Mouse (Mus musculus) liver, embryonic 14.5 days (tissue): ENCODE measurements at regions not wholly inside any gene's neighbourhood (a gene's known extent, or its start where the extent isn't known, plus 50 kb on each side); places are given as distances from the start of the nearest gene placed in this dataset.

Source experiments
- CTCF ChIP-seq: IDR thresholded peaks from 2 replicates; pipeline ENCODE4 v1.5.1; 2016; ENCODE audit warnings: antibody characterized with exemption, low read depth, control low read depth
- EP300 ChIP-seq: IDR thresholded peaks from 2 replicates; pipeline ENCODE4 v1.6.1; 2016; ENCODE audit warnings: antibody characterized with exemption, low read depth

DNA sequence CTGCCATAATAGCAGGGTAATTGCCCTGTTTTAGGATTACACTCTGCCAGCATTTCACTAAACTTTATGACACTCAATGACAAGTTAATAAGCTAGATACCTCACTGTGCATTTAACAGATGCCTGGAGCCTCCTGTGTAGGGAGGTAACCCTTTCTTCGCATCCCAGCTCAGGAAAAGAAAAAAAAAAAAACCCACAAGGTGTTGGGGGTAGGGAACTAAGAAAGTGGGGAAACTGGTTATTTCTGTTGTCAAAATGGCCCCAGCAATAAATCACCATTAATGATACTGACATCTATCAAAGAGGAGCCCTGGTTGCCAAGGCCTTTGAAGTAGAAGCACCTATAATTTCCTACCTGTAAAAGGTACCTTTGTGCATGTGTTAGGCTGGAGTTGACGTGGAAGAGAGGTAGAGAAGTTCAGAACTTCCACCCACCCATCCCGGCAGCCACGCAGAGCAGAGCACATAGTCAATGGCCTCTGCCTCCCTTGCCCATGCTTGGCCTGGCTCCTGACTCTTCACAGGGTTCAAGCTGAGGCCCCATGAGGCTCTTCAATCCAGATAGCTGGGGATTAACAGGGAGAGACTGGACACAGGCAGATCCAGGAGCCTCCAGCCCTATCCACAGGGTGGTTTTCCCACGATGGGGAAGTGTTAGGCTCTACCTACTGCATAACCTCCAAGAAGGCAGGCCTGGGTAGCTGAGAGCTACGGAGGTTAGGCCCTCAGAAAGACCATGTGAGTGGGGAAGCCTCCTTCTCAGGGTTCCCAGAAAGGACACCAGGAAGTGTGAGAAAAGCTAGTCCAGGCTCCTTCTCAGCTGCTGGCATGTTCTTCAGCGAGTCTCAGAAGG, 95.6 kb upstream of the Zfp703 start:
- TF ChIP-seq EP300 (no peak), CTCF (no peak)
